Mouse (Mus musculus) left cerebral cortex, postnatal 10 days (tissue): ENCODE measurements around the gene Tmem102. TPM values are rescaled to one million over a fixed set of nuclear protein-coding genes. Genes with fewer than 3 reads are reported as not detected.
A peak's percentile ranks its signal among the peaks of the same experiment; 100 is the strongest.

Experiments
- DNase-seq, 2 experiments: peaks; one replicate each; pipeline ENCODE4 v3.0.0; 2021 to 2022; ENCODE audit warnings: low spot score in 2 of 2, mixed read lengths in 1 of 2; ENCODE audit errors: extremely low spot score in 1 of 2
- intact Hi-C: fragments of 180-260 bp; cut with DNase I; formaldehyde crosslinking; loops from one replicate; pipeline ENCODE4 v1.15.1; 2025
- total RNA-seq, 2 experiments: library from RNA; stranded (reverse); gene quantifications; 2 replicates each; pipeline ENCODE4 v1.2.3; 2021

Tmem102 gene
- total RNA-seq, 2 experiments from 2014 or later, result not detected

- peak; percentile 59 to 87 for DNase-seq
- intact Hi-C loops, result no loop called here
These were observed 39.3 kb downstream of the Tmem102 start for GRCm38 (mm10) chr11:69766126-69766609.

DNA sequence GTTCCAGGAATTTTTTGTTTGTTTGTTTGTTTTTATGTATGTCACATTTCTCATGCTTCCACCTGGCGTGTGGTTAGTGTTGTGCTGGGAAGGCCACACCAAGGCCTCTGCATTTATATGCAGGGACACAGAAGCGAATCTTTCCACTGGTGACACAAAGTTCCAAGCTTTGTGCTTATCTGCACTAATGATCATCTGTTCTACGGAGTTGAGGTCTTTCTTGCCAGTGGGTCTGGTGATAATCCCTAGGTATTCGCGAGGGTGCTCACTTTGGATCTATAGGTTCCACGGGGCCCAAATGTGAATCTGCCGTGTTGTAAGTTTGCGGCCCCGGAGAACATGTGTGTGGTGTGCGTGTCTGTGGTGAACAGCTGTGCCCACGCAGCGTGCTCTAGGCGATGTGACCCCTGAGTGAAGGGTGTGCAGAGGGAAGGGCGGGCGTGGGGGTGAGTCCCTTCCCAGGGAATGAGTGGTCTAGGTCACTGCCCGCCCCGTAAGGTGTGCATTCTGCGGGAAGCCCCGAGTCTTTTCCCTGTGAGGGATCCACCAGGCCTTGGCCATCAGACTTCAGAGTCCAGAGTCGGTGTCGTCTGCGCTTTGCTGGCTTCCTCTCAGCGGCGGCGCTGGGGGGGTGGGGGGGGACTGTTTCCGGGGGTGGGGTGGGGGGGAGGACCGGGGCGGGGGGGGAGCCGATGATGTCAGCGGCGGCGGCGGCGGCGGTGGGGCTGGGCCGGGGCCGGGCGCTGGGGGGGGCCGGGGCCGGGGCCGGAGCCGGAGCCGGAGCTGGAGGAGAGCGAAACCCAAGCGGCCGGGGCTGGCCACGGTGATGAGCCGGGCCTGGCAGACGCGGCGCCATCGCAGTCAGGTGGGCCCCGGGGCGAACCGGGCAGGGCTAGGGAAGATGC is 40.0 kb downstream of the Tmem102 start, which contains the start of gene Zbtb4:
Gene Zbtb4, plus strand, starts transcription at position 692 of the 905 bp plus-strand sequence.
- no peak for DNase-seq

GRCm38 (mm10) chr11:69763551-69763950 is 41.9 kb downstream of the Tmem102 start:
- intact Hi-C loops, result no loop called here
- no peak for DNase-seq

More for the DNA sequence above, 40.0 kb downstream of the Tmem102 start, which contains the start of gene Zbtb4:
- intact Hi-C loops, result no loop called here

- no peak for DNase-seq
- intact Hi-C loops, result no loop called here
These were observed 43.6 kb downstream of the Tmem102 start, which contains the start of gene Slc35g3 for GRCm38 (mm10) chr11:69761868-69762267. TSS of gene Slc35g3 (minus strand) at chr11:69761968.

DNA sequence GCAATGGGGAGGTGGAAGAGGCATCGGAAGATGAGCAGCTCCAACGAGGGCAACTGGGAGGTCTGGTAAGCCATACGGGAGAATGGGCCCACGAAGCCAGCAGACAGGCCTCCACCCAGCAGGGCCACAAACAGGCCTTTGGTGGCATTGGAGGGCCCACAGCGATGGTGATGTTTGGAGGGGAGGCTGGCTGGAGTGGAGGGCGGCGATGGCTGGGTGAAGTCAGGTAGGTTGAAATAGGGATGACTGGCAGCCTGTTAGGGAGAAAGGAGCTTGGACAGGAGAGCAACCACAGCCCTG is 44.6 kb downstream of the Tmem102 start:
- intact Hi-C loops, result no loop called here
- DNase-seq, result no peak

DNA sequence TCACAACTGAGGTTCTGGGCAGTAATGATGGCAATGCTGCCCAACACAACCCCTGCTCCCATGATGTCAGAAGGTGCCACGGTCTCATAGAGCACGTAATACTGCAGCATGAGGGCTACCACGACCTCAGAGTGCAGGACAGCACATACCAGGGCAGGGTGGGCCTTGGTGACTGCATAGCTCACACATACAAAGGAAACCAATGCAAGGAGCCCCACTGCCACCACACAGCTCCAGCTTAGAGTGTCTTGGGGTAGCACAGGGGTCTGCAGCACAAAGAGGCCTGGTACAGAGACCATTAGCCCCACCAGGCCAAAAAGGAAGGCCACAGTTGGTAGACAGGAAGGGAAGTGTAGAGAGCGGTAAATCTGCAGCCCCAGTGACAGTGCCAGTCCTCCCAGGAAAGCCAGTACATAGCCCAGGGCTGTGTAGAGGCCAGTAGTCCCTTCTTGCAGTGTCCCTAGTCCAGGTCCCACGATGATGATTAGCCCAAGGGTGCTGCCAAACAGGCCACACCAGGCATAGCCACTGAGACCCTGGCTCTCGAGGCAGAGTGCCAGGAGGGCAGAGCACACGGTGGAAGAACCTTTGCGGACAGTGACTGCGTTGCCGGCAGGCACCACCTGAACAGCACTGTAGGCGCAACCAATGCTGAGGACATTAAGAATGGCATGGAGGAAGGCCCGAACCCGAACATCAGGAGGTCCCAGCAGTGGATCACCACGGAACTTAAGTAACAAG is 45.1 kb downstream of the Tmem102 start:
- peak in 1 of 2 experiments; percentile 43 for DNase-seq
- intact Hi-C loops, result no loop called here

GRCm38 (mm10) chr11:69758971-69759721 is 46.3 kb downstream of the Tmem102 start:
- peak; percentile 87 to 91 for DNase-seq
- intact Hi-C loops, result loop anchor here (2.0 to 5.0 kb wide), 2 partner anchors 44 to 78 kb away; partner anchors contain the start of genes Nlgn2 and Tmem256

- intact Hi-C loops, result loop anchor here (2.0 to 5.0 kb wide), 2 partner anchors 44 to 79 kb away; partner anchors contain the start of genes Nlgn2 and Tmem256
- peak; percentile 97 to 98 for DNase-seq
These were observed 46.9 kb downstream of the Tmem102 start, which contains the start of gene Polr2a for GRCm38 (mm10) chr11:69758478-69758970. TSS of gene Polr2a (minus strand) at chr11:69758637.

DNA sequence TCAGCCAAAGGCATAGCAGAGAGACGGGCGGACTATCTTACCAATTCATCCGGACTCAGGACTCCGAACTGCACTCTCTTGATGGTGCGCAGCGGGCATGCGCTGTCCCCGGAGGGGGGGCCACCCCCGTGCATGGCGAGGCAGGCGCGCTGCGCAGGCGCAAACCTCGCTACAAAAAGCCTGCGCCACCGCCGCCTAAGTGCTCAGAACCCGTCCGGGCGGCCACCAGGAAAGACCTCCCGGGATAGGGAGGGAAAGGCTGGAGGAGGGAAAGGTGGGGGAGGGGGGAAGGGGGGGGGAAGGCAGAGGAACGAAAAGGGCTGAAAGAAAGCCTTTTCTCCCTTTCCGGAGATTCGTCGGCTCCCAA is 47.4 kb downstream of the Tmem102 start:
- DNase-seq, result peak; percentile 95 to 97
- intact Hi-C loops, result loop anchor here (2.0 to 5.0 kb wide), 2 partner anchors 45 to 79 kb away; partner anchors contain the start of genes Nlgn2 and Tmem256

- DNase-seq, result no peak
- intact Hi-C loops, result loop anchor here (2.0 to 5.0 kb wide), 2 partner anchors 45 to 80 kb away; partner anchors contain the start of genes Nlgn2 and Tmem256
These were observed 47.9 kb downstream of the Tmem102 start for GRCm38 (mm10) chr11:69757303-69758089.

DNA sequence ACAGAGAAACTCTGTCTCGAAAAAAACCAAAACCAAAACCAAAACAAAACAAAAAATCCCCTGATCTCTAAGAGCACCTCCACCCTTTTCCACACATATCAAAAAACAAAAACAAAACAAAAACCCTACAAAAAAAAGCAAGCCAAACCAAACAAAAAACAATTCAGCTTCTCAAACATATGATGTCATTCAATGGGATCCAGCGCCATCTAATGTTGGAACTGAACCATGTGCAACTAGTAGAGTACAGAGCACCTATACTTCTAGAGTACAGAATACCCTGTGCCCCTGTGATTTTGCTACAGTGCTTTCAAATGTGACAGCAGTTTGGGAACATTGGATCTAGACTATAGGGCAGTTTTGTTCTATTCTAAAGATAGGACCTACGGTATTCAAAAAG is 50.7 kb downstream of the Tmem102 start:
- no peak for DNase-seq
- intact Hi-C loops, result loop anchor here (2.0 to 5.0 kb wide), 2 partner anchors 72 to 83 kb away; partner anchors contain the start of genes Nlgn2, Senp3 and Tmem256

DNA sequence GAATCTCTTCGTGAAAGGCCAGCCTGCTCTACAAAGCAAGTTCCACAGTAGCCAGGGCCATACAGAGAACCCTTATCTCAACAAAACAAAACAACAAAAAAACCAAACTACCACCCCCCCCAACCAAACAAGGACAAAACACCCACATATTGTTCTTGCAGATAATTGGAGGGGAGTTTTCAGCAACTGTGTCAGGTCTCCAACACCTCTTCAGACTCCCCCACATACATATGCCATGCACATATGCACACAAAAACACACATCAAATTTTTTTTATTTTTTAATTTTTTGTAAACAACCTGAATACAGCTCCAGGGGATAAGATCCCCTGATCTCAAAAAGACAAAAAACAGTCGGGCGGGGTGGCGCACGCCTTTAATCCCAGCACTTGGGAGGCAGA is 51.2 kb downstream of the Tmem102 start:
- intact Hi-C loops, result loop anchor here (2.0 kb wide), 1 partner anchor 71 kb away; the partner anchor contains the start of gene Senp3
- DNase-seq, result no peak

Other genes with a start within 250 kb of the Tmem102 start
- gene Efnb3, start 245.4 kb downstream of the Tmem102 start, total RNA-seq, result 100 to 1,000 TPM; 147 to 154 TPM
- 1 to 10 TPM; 6.3 to 7.6 TPM for gene Wrap53, start 225.4 kb downstream of the Tmem102 start, total RNA-seq
- 10 to 100 TPM; 20.5 to 26.1 TPM for gene Trp53, start 225.3 kb downstream of the Tmem102 start, total RNA-seq
- gene Atp1b2, start 199.7 kb downstream of the Tmem102 start, total RNA-seq, result 100 to 1,000 TPM; 395 to 416 TPM
- gene Shbg, start 187.7 kb downstream of the Tmem102 start, total RNA-seq, result not detected
- 10 to 100 TPM; 12.7 to 15.2 TPM for gene Sat2, start 183.6 kb downstream of the Tmem102 start, total RNA-seq
- 10 to 100 TPM; 92.0 to 99.4 TPM for gene Fxr2, start 172.6 kb downstream of the Tmem102 start, total RNA-seq
- gene Sox15, start 150.3 kb downstream of the Tmem102 start, total RNA-seq, result not detected
- 10 to 100 TPM; 87.3 to 95.6 TPM for gene Mpdu1, start 143.0 kb downstream of the Tmem102 start, total RNA-seq
- gene Cd68, start 139.5 kb downstream of the Tmem102 start, total RNA-seq, result 10 to 100 TPM; 11.6 to 12.2 TPM
- gene Eif4a1, start 133.2 kb downstream of the Tmem102 start, total RNA-seq, result 100 to 1,000 TPM; 455 to 466 TPM
- 100 to 1,000 TPM in 1 of 2 experiments, 10 to 100 TPM in 1; 96.9 to 103 TPM for gene Senp3, start 123.5 kb downstream of the Tmem102 start, total RNA-seq
- gene Tnfsf13, start 119.8 kb downstream of the Tmem102 start, total RNA-seq, result 1 to 10 TPM in 1 of 2 experiments, under 1 TPM in 1; 0.39 to 1.6 TPM
- gene Tnfsf12, start 109.8 kb downstream of the Tmem102 start, total RNA-seq, result 1 to 10 TPM; 7.4 TPM
- gene Tnfsfm13, start 109.5 kb downstream of the Tmem102 start, total RNA-seq, result 1 to 10 TPM in 1 of 2 experiments, under 1 TPM in 1; 0.81 to 1.5 TPM
- gene Polr2a, start 47.0 kb downstream of the Tmem102 start, total RNA-seq, result 10 to 100 TPM; 52.1 to 52.9 TPM
- gene Slc35g3, start 43.7 kb downstream of the Tmem102 start, total RNA-seq, result not detected
- 10 to 100 TPM; 57.1 to 67.6 TPM for gene Zbtb4, start 39.7 kb downstream of the Tmem102 start, total RNA-seq
- gene Chrnb1, start 9.7 kb downstream of the Tmem102 start, total RNA-seq, result 1 to 10 TPM in 1 of 2 experiments, under 1 TPM in 1; 0.95 to 1.2 TPM
- gene Fgf11, start 3.8 kb downstream of the Tmem102 start, total RNA-seq, result 10 to 100 TPM; 20.0 to 21.5 TPM
- not detected for gene Gm39566, start 9.7 kb upstream of the Tmem102 start, total RNA-seq
- not detected for gene Spem2, start 12.8 kb upstream of the Tmem102 start, total RNA-seq
- gene Spem1, start 16.6 kb upstream of the Tmem102 start, total RNA-seq, result under 1 TPM; 0.45 to 0.57 TPM
- gene Nlgn2, start 32.2 kb upstream of the Tmem102 start, total RNA-seq, result 100 to 1,000 TPM; 268 to 274 TPM
- gene Tmem256, start 32.9 kb upstream of the Tmem102 start, total RNA-seq, result 100 to 1,000 TPM; 151 to 159 TPM
- 10 to 100 TPM; 28.4 to 32.2 TPM for gene Plscr3, start 40.8 kb upstream of the Tmem102 start, total RNA-seq
- under 1 TPM; 0.11 to 0.14 TPM for gene Tnk1, start 53.1 kb upstream of the Tmem102 start, total RNA-seq
- not detected for gene Tmem95, start 72.4 kb upstream of the Tmem102 start, total RNA-seq
- gene Kctd11, start 75.8 kb upstream of the Tmem102 start, total RNA-seq, result under 1 TPM; 0.57 to 0.62 TPM
- gene Acap1, start 89.9 kb upstream of the Tmem102 start, total RNA-seq, result under 1 TPM; 0.15 to 0.26 TPM
- 1 to 10 TPM; 1.8 TPM for gene 2810408A11Rik, start 95.4 kb upstream of the Tmem102 start, total RNA-seq
- gene Neurl4, start 95.4 kb upstream of the Tmem102 start, total RNA-seq, result 100 to 1,000 TPM; 126 to 129 TPM
- gene Gps2, start 108.3 kb upstream of the Tmem102 start, total RNA-seq, result 10 to 100 TPM; 24.8 to 25.7 TPM
- 100 to 1,000 TPM; 525 to 535 TPM for gene Eif5a, start 116.3 kb upstream of the Tmem102 start, total RNA-seq
- gene Ybx2, start 130.2 kb upstream of the Tmem102 start, total RNA-seq, result 1 to 10 TPM; 9.5 TPM
- gene Slc2a4, start 142.6 kb upstream of the Tmem102 start, total RNA-seq, result 1 to 10 TPM; 1.3 to 1.4 TPM
- gene Cldn7, start 159.2 kb upstream of the Tmem102 start, total RNA-seq, result not detected
- gene Ctdnep1, start 175.5 kb upstream of the Tmem102 start, total RNA-seq, result 100 to 1,000 TPM; 104 to 118 TPM
- 100 to 1,000 TPM; 114 to 125 TPM for gene Elp5, start 176.9 kb upstream of the Tmem102 start, total RNA-seq
- gene Gabarap, start 185.5 kb upstream of the Tmem102 start, total RNA-seq, result 100 to 1,000 TPM; 252 to 266 TPM
- gene Phf23, start 190.2 kb upstream of the Tmem102 start, total RNA-seq, result 10 to 100 TPM; 35.2 to 38.6 TPM
- 10 to 100 TPM; 27.5 to 30.3 TPM for gene Dvl2, start 195.0 kb upstream of the Tmem102 start, total RNA-seq
- 10 to 100 TPM; 44.8 to 48.0 TPM for gene Acadvl, start 209.8 kb upstream of the Tmem102 start, total RNA-seq
- 100 to 1,000 TPM; 871 to 875 TPM for gene Dlg4, start 211.3 kb upstream of the Tmem102 start, total RNA-seq
- 1 to 10 TPM; 1.4 to 1.5 TPM for gene Asgr1, start 248.5 kb upstream of the Tmem102 start, total RNA-seq